Mouse (Mus musculus) layer of hippocampus, adult 2 months (tissue): ENCODE results near the gene Pde4c. TPM values are rescaled to one million over a fixed set of nuclear protein-coding genes. Genes with fewer than 3 reads are reported as not detected.

ENCODE experiments used
- DNase-seq, 2 experiments: peaks; one replicate each; pipeline ENCODE4 v3.0.0; 2022; ENCODE audit warnings: low spot score in 2 of 2
- H3K27ac ChIP-seq: fragments of 200-600 bp; 2 replicates; pipeline ENCODE4 v1.8.1; 2022
- H3K4me3 ChIP-seq: fragments of 200-600 bp; 2 replicates; pipeline ENCODE4 v1.8.1; 2022; ENCODE audit warnings: mild to moderate bottlenecking
- CTCF ChIP-seq: fragments of 200-600 bp; conservative IDR thresholded peaks from 2 replicates; pipeline ENCODE4 v1.8.1; 2022; ENCODE audit warnings: antibody characterized with exemption, mild to moderate bottlenecking, moderate library complexity
- total RNA-seq, 2 experiments: library from RNA; stranded (reverse); gene quantifications; 2 replicates each; pipeline ENCODE4 v1.2.3; 2021

The Pde4c gene
- total RNA-seq, 2 experiments from 2014 or later = 1.4 to 1.5 TPM

DNA sequence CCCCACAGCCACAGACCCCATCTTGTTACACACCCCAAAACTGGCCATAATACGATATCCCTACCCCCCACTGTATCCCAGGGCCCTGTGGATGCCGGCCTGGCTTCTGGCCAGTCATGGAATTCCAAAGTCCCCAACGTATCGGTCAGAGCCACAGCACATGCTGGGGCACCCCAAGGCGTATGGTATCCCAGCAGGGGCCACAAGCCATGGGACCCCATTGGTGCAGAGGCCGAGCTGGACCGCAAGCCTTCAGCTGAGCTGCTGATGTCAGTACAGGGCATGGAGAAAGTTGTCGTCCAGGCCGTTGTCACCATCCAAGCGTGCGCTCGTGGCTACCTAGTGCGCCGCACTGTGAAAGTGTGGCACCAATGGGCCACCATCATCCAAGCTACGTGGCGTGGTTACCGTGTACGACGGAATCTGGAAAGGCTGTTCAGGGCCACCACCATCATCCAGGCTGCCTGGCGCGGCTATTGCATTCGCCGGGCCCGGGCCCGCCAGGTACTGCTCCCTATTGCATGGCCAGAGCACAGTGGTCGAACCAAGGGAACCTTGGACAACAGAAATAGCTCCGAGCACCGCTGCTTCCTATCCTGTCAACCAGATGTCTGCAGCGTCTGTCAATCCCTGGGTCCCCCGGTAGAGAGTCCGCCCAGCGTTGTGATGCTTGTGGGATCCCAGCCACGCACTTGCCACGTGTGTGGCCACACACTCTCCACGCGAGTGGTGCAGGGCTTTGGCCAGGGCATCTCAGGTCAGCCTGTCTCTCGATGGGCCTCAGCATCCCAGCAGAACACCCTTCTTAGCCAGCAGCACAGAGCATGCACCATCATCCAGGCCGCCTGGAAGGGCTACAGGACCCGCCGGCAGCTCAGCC is 6.8 kb upstream of the Pde4c start:
- TF ChIP-seq CTCF = no peak
- DNase-seq = no peak
- Histone ChIP-seq H3K27ac (no peak overlapping the region), H3K4me3 (no peak overlapping the region)

DNA sequence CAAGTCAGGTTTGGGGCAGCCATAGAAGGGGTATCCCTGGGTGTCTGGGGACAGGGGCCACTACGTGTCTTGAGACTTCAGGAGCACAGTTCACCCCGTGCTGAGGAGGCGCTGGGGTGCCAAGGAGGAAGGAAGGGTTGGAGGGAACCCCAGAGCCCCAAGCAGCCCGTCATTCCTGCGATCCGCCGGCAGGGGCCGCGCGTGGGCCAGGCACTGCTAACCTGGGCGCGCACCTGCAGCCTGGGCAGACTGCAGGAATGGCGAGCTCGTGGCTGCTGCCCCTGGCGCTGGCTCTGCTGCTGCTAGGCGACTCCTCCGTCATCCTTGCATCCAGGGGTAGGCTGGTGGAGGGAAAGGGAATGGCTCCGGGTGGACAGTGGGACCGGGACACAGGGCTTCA is 5.2 kb upstream of the Pde4c start, which contains the start of gene Gm3336:
Gm3336 (plus strand) TSS at position 247 of the 400 bp plus-strand sequence.
- Histone ChIP-seq H3K27ac (no peak within 1 kb of the TSS), H3K4me3 (no peak within 1 kb of the TSS)
- TF ChIP-seq CTCF = peak; percentile 97
- DNase-seq = peak in 1 of 2 experiments; percentile 42

DNA sequence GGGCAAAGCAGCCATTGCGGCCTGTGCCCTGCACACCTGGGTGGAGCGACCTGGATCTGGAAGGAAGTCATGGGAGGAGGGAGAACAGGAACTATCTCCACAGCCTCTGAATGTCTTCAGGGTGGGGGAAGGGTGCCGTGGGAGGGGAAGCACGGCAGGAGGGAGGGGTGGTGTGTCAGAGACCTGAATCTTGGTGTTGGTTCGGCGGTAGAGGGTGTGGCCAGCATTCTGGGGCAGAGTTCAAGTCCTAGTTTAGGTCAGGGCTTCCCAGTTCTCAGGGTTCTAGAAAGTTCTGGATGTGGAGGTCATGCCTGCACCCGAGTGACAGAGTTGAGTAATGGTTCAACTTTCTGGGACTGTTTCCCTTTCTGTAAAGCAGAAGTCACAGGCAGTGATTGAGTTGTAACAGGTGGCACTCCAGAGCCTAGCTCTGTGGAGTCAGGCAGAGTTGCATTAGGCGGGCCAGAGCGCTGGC is 3.7 kb upstream of the Pde4c start:
- Histone ChIP-seq H3K4me3 (no peak overlapping the region), H3K27ac (no peak overlapping the region)
- DNase-seq = no peak
- TF ChIP-seq CTCF = no peak

GRCm38 (mm10) chr8:70720739-70721138 is 2.8 kb upstream of the Pde4c start:
- TF ChIP-seq CTCF = peak; percentile 98
- H3K27ac ChIP-seq = no peak overlapping the region
- peak; percentile 72 to 81 for DNase-seq
- no peak overlapping the region for H3K4me3 ChIP-seq

DNA sequence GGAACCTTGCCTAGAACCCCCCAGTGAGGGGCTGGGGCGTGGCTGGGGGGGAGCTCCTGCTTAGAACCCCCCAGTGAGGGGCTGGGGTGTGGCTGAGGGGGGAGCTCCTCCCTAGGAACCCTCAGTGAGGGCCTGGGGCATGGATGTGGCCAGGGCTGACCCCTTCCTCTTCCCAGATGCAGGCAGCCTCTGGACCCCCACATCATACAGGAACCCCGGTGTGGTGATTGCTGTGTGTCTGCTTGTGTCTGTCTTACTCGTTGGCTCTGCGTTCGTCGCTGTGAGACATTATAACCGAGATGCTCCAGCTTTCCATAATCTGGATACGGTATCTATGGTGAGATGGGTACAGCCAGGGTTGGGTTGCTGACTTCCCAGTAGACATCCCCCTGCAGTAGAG is 1.9 kb upstream of the Pde4c start:
- no peak for TF ChIP-seq CTCF
- no peak for DNase-seq
- no peak overlapping the region for H3K4me3 ChIP-seq
- H3K27ac ChIP-seq = no peak overlapping the region

- H3K27ac ChIP-seq = no peak overlapping the region
- no peak overlapping the region for H3K4me3 ChIP-seq
- TF ChIP-seq CTCF = no peak
- DNase-seq = no peak
Observed at GRCm38 (mm10) chr8:70724216-70724615, 696 bp downstream of the Pde4c start.

GRCm38 (mm10) chr8:70725792-70726447 is 2.4 kb downstream of the Pde4c start:
- Histone ChIP-seq H3K4me3 (no peak overlapping the region), H3K27ac (no peak overlapping the region)
- no peak for DNase-seq
- no peak for TF ChIP-seq CTCF

- H3K27ac ChIP-seq = no peak overlapping the region
- DNase-seq = no peak
- no peak for TF ChIP-seq CTCF
- H3K4me3 ChIP-seq = no peak overlapping the region
Observed at GRCm38 (mm10) chr8:70726721-70727120, 3.2 kb downstream of the Pde4c start.

DNA sequence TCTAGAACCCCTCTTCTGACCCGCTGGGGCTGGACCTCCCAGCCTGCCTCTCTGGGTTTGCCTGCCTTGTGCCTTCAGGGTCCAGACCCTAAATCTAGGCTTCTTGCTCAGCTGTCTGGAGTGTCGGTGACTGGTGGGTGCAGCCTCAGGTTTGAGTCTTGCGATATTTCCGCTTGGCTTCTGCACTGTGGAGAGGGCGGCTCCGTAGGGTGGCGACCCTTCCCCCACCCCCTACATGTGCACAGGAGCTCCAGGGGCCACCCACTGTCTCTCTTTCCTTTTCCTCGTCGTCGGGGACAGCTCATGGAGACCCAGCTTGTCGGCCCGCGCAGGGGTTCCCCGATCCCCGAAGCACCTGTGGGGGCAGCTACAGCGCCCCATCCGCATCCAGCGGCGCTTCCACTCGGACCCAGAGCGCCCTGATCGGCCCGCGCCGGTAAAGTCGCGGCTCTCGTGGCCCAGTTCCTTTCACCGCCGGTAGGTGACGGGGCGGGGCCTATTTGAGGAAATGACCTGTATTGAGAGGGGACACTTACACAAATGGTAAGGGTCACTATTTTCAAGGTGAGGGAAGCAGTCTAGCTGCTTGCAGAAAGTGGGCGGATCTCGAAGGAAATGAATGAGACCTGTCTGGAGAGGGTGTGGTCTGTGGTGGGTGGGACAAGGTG is 6.4 kb downstream of the Pde4c start:
- peak overlapping the region; percentile 27; the same call in 1 of the 2 replicates for H3K4me3 ChIP-seq
- TF ChIP-seq CTCF = peak; percentile 63
- no peak for DNase-seq
- no peak overlapping the region for H3K27ac ChIP-seq

GRCm38 (mm10) chr8:70730956-70731355 is 7.4 kb downstream of the Pde4c start:
- no peak for TF ChIP-seq CTCF
- DNase-seq = no peak
- H3K4me3 ChIP-seq = no peak overlapping the region
- no peak overlapping the region for H3K27ac ChIP-seq

GRCm38 (mm10) chr8:70737705-70738104 is 14.2 kb downstream of the Pde4c start:
- no peak for TF ChIP-seq CTCF
- Histone ChIP-seq H3K27ac (no peak overlapping the region), H3K4me3 (no peak overlapping the region)
- no peak for DNase-seq

GRCm38 (mm10) chr8:70738211-70738610 is 14.7 kb downstream of the Pde4c start:
- Histone ChIP-seq H3K27ac (no peak overlapping the region), H3K4me3 (no peak overlapping the region)
- DNase-seq = no peak
- TF ChIP-seq CTCF = no peak

GRCm38 (mm10) chr8:70741661-70742060 is 18.1 kb downstream of the Pde4c start:
- no peak overlapping the region for H3K4me3 ChIP-seq
- DNase-seq = no peak
- H3K27ac ChIP-seq = no peak overlapping the region
- no peak for TF ChIP-seq CTCF
